Mouse (Mus musculus) midbrain, embryonic 12.5 days (tissue): ENCODE results near the gene Mfsd9. TPM values are rescaled to one million over a fixed set of nuclear protein-coding genes. Genes with fewer than 3 reads are reported as not detected.
"Not testable (repeated sequence)": the region's sequence is repeated elsewhere in the genome, so short reads cannot be mapped to it uniquely, and the experiment has no call there.

ENCODE experiments used
- ATAC-seq: fragments of 200-750 bp; cut with Nextera tagmentation; 2 replicates; pipeline ENCODE4 v1.8.0; 2017; ENCODE audit warnings: low read depth, moderate TSS enrichment, moderate library complexity; ENCODE audit not compliant: low FRiP score
- H3K27ac ChIP-seq: fragments of 300-500 bp; sonication (generic); replicated peaks from 2 replicates; pipeline ENCODE4 v1.5.1; 2016; ENCODE audit warnings: mild to moderate bottlenecking
- H3K27me3 ChIP-seq: fragments of 300-500 bp; sonication (generic); 2 replicates; pipeline ENCODE4 v1.6.1; 2016; ENCODE audit warnings: mild to moderate bottlenecking
- H3K36me3 ChIP-seq: fragments of 300-500 bp; sonication (generic); 2 replicates; pipeline ENCODE4 v1.6.1; 2016
- H3K4me1 ChIP-seq: fragments of 300-500 bp; sonication (generic); 2 replicates; pipeline ENCODE4 v1.6.1; 2016
- H3K4me2 ChIP-seq: fragments of 300-500 bp; sonication (generic); replicated peaks from 2 replicates; pipeline ENCODE4 v1.6.1; 2016; ENCODE audit warnings: mild to moderate bottlenecking, moderate library complexity
- H3K4me3 ChIP-seq: fragments of 300-500 bp; sonication (generic); 2 replicates; pipeline ENCODE4 v1.5.1; 2016; ENCODE audit warnings: mild to moderate bottlenecking
- H3K9ac ChIP-seq: fragments of 300-500 bp; sonication (generic); replicated peaks from 2 replicates; pipeline ENCODE4 v1.6.1; 2016; ENCODE audit warnings: mild to moderate bottlenecking, moderate library complexity
- H3K9me3 ChIP-seq: fragments of 300-500 bp; sonication (generic); 2 replicates; pipeline ENCODE4 v1.6.1; 2016; ENCODE audit warnings: mild to moderate bottlenecking
- WGBS: fragments of 180-500 bp; shearing (Covaris S2); methylation state at CpG from one replicate; pipeline ENCODE4 v1.1.7; 2016; 5-methylcytosine and 5-hydroxymethylcytosine counted together
- polyA plus RNA-seq: library from polyadenylated mRNA; unstranded; fragments of >200 nt; fragmentation: Nextera tagmentation; extraction: Ambion mirVana; gene quantifications from 2 replicates; pipeline ENCODE4 v1.2.1, GENCODE M21; 2016

Mfsd9 gene
- polyA plus RNA-seq, 1 experiment from 2014 or later, result 3.1 TPM

DNA sequence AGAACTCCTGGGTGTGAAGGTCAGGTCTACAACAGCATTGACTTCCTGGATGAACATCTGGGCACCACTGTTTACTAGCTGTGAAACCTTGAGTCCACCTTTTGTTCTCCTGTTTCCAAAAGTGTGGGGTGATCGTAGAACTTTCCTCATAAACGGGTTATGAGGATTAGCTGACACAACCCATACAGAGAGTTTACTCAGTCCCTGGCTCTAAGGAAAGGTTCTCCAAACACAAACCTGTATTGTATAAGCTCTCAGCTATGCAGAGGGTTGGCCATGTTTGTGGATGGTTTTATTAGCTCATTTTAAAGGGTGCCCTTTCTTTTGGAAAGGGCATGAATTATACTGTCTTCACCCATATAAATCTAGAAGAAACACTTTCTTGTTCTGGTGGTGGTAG lies 49.7 kb downstream of the Mfsd9 start:
- H3K4me1 ChIP-seq, result no peaks in the 10 kb centered on the region
- 93% methylated on average over 2 of the region's 2 CpGs for WGBS
- no peak for ATAC-seq
- no peak overlapping the region for H3K27ac ChIP-seq
- H3K27me3 ChIP-seq, result no peaks in the 10 kb centered on the region
- H3K9me3 ChIP-seq, result no peaks in the 10 kb centered on the region
- no peak overlapping the region for H3K4me3 ChIP-seq
- no peaks in the 10 kb centered on the region for H3K36me3 ChIP-seq
- no peak overlapping the region for H3K4me2 ChIP-seq
- H3K9ac ChIP-seq, result no peak overlapping the region

DNA sequence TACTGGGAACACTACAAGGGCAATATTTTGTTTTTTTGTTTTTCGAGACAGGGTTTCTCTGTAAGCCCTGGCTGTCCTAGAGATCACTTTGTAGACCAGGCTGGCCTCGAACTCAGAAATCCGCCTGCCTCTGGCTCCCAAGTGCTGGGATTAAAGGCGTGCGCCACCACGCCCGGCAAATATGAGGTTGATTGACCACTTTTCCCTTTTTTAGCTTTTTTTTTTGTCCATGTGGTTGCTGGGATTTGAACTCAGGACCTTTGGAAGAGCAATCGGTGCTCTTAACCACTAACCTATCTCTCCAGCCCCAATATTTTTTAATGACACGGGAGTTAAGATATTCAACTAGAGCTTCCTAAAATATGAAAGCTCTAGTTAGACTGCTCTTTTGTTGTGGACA lies 52.2 kb downstream of the Mfsd9 start:
- 95% methylated on average over 9 of the region's 9 CpGs for WGBS
- H3K27ac ChIP-seq, H3K4me1 ChIP-seq, H3K9me3 ChIP-seq, H3K9ac ChIP-seq, ATAC-seq, H3K4me3 ChIP-seq, H3K4me2 ChIP-seq, H3K36me3 ChIP-seq, H3K27me3 ChIP-seq: not testable (repeated sequence)

DNA sequence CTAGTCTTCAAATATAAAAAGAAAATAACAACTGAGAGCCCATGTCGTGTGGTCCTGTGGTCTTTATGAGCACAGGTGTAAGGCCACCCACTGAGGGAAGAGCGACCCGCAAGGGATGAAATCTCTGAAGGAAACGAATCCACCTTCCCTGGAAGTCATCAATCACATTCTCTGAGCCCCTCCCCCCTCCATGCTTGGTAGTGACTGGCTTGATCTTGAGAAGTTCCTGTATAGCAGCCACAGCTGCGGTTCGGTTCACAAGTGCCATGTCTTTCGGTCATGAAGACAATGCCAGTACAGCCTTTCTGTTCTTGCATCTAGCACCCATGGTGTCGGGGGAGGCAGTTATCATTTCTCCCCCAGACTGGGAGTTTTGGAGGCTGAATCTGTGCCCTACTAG lies 52.8 kb downstream of the Mfsd9 start:
- no peak for ATAC-seq
- H3K4me1 ChIP-seq, result no peaks in the 10 kb centered on the region
- WGBS, result 88% methylated on average over 8 of the region's 8 CpGs
- no peak overlapping the region for H3K4me2 ChIP-seq
- H3K36me3 ChIP-seq, result no peaks in the 10 kb centered on the region
- no peak overlapping the region for H3K27ac ChIP-seq
- no peaks in the 10 kb centered on the region for H3K27me3 ChIP-seq
- no peak overlapping the region for H3K9ac ChIP-seq
- H3K9me3 ChIP-seq, result no peaks in the 10 kb centered on the region
- H3K4me3 ChIP-seq, result no peak overlapping the region

DNA sequence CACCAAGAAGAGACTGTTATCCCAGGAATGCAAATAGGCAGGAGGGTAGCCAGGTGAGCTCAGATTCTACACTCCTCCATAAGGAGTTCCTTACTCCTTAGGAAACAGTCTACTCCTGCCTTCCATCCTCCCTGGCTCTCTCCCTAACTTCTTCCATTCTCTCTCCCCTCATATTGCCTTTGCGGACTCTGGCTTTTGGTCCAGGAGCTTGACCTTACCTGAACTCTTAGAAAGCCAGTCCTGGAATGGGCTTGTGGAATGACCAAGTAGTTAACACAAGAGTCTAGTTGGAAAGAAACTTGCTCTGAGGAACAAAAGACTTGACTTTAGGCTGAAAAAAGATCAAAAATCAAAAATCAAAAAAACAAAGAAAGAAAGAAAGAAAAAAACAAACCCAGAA lies 61.9 kb downstream of the Mfsd9 start:
- H3K4me2 ChIP-seq, result no peak overlapping the region
- 97% methylated on average over 1 of the region's 1 CpGs for WGBS
- H3K4me3 ChIP-seq, result no peak overlapping the region
- ATAC-seq, result no peak
- H3K9me3 ChIP-seq, result no peaks in the 10 kb centered on the region
- H3K9ac ChIP-seq, result no peak overlapping the region
- no peaks in the 10 kb centered on the region for H3K36me3 ChIP-seq
- no peaks in the 10 kb centered on the region for H3K4me1 ChIP-seq
- no peak overlapping the region for H3K27ac ChIP-seq
- H3K27me3 ChIP-seq, result no peaks in the 10 kb centered on the region

DNA sequence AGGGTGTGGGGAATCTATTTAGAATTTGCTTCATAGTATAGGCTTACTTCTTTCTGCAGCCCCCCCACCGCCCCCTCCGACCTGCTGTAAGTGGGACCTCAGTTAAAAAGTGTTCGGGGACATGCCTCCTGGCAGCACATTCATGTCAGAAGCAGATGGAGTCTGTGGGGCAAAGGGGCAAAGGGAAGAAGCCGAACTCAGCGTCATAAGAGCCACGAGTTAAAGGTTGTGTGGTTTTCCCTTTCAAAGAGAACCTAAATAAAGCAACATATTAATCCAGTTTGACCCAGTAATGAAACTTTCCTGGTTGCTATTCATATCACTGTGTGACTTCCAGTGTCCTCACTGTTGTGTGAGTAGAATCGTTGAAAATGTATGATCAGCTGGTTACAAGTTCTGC lies 63.1 kb downstream of the Mfsd9 start:
- 83% methylated on average over 7 of the region's 7 CpGs for WGBS
- Histone ChIP-seq H3K4me1 (no peaks in the 10 kb centered on the region), H3K27ac (no peak overlapping the region), H3K4me2 (no peak overlapping the region), H3K9ac (no peak overlapping the region), H3K9me3 (no peaks in the 10 kb centered on the region), H3K4me3 (no peak overlapping the region), H3K36me3 (no peaks in the 10 kb centered on the region), H3K27me3 (no peaks in the 10 kb centered on the region)
- ATAC-seq, result no peak

DNA sequence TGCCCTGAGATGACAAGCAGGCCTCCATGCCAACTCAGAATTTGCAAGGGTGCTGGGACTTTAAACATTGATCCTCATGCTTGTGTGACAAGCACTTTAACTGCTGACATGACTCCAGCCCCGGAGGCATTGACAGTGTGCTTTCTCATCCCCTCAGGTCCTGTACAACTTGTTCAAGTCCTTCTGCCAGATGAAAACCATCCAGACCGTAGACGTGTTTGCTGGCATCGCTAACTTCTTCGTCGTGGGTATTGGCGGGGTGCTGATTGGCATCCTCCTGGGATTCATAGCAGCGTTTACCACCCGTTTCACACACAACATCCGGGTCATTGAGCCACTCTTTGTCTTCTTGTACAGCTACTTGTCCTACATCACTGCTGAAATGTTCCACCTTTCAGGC lies 64.4 kb downstream of the Mfsd9 start:
- no peak overlapping the region for H3K9ac ChIP-seq
- no peaks in the 10 kb centered on the region for H3K27me3 ChIP-seq
- no peak overlapping the region for H3K4me3 ChIP-seq
- H3K27ac ChIP-seq, result no peak overlapping the region
- no peaks in the 10 kb centered on the region for H3K9me3 ChIP-seq
- 93% methylated on average over 10 of the region's 10 CpGs for WGBS
- H3K4me1 ChIP-seq, result no peaks in the 10 kb centered on the region
- no peak overlapping the region for H3K4me2 ChIP-seq
- ATAC-seq, result no peak
- no peaks in the 10 kb centered on the region for H3K36me3 ChIP-seq

Other genes starting within 250 kb of the Mfsd9 start
- gene Slc9a4, start 210.6 kb downstream of the Mfsd9 start, polyA plus RNA-seq, result not detected in 2 replicates
- 0.18 TPM in 1 of 2 replicates, not detected in the other for gene Slc9a2, start 110.1 kb downstream of the Mfsd9 start, polyA plus RNA-seq
- not detected in 2 replicates for gene Tmem182, start 14.9 kb upstream of the Mfsd9 start, polyA plus RNA-seq